Mouse (Mus musculus) heart, postnatal 0 days (tissue): ENCODE measurements at regions not wholly inside any gene's neighbourhood (a gene's known extent, or its start where the extent isn't known, plus 50 kb on each side); places are given as distances from the start of the nearest gene placed in this dataset.

ENCODE experiments used
- CTCF ChIP-seq: IDR thresholded peaks from 2 replicates; pipeline ENCODE4 v1.5.1; 2016; ENCODE audit warnings: antibody characterized with exemption, control low read depth, low read depth
- EP300 ChIP-seq: IDR thresholded peaks from 2 replicates; pipeline ENCODE4 v1.6.1; 2016; ENCODE audit warnings: antibody characterized with exemption, low read depth

DNA sequence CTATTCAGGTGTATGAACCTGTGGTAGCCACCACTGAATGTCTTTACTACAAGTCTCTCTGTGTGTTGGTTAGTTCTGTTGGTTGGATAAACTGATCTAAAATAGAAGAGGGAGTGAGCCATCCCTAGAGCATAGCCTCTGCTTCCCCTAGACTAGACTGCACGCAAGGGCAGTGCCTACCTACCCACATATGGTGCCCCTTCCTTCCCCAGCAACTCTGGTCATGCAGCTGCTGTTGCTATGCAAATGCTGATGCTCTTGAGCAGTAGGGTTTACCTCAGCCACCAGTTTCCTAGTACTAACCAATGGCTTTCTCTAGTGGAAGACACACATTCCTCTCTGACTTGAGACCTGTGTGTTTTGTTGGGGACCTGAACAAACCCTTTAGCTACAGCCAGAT lies 881.0 kb upstream of the 9430069I07Rik start:
- TF ChIP-seq CTCF (no peak), EP300 (no peak)
